Mouse (Mus musculus) lung, postnatal 0 days (tissue): ENCODE results near the gene Tle6. TPM values are rescaled to one million over a fixed set of nuclear protein-coding genes. Genes with fewer than 3 reads are reported as not detected.

ENCODE experiments used
- ATAC-seq: fragments of 200-750 bp; cut with Nextera tagmentation; 2 replicates; pipeline ENCODE4 v1.8.0; 2017; ENCODE audit warnings: moderate library complexity
- DNase-seq: peaks from one replicate; pipeline ENCODE4 v3.0.0-alpha.2; 2016; ENCODE audit warnings: low spot score
- H3K27ac ChIP-seq: fragments of 300-500 bp; sonication (generic); 2 replicates; pipeline ENCODE4 v1.5.1; 2014; ENCODE audit warnings: antibody characterized with exemption, mild to moderate bottlenecking, low read length, mixed read lengths
- H3K27me3 ChIP-seq: fragments of 300-500 bp; sonication (generic); replicated peaks from 2 replicates; pipeline ENCODE4 v1.6.1; 2014; ENCODE audit warnings: low read length, mixed read lengths; ENCODE audit not compliant: insufficient read depth
- H3K36me3 ChIP-seq: fragments of 300-500 bp; sonication (generic); 2 replicates; pipeline ENCODE4 v1.6.1; 2014; ENCODE audit warnings: low read length, mixed read lengths; ENCODE audit not compliant: insufficient read depth
- H3K4me1 ChIP-seq: fragments of 300-500 bp; sonication (generic); 2 replicates; pipeline ENCODE4 v1.6.1; 2014; ENCODE audit warnings: antibody characterized with exemption, low read depth, low read length, mixed read lengths; ENCODE audit not compliant: insufficient read depth
- H3K4me2 ChIP-seq: fragments of 300-500 bp; sonication (generic); replicated peaks from 2 replicates; pipeline ENCODE4 v1.6.1; 2014; ENCODE audit warnings: low read depth, mild to moderate bottlenecking, low read length, moderate library complexity, mixed read lengths
- H3K4me3 ChIP-seq: fragments of 300-500 bp; sonication (generic); 2 replicates; pipeline ENCODE4 v1.5.1; 2014; ENCODE audit warnings: low read depth, low read length
- H3K9ac ChIP-seq: fragments of 300-500 bp; sonication (generic); replicated peaks from 2 replicates; pipeline ENCODE4 v1.6.1; 2014; ENCODE audit warnings: low read depth, mild to moderate bottlenecking
- H3K9me3 ChIP-seq: fragments of 300-500 bp; sonication (generic); 2 replicates; pipeline ENCODE4 v1.6.1; 2016; ENCODE audit warnings: low read length, mixed read lengths
- CTCF ChIP-seq: IDR thresholded peaks from 2 replicates; pipeline ENCODE4 v1.5.1; 2016; ENCODE audit warnings: antibody characterized with exemption, mild to moderate bottlenecking
- EP300 ChIP-seq: IDR thresholded peaks from 2 replicates; pipeline ENCODE4 v1.6.1; 2016; ENCODE audit warnings: antibody characterized with exemption, mild to moderate bottlenecking, control low read depth
- WGBS: fragments of 180-500 bp; shearing (Covaris S2); extraction: QIAGEN DNeasy Blood & Tissue Kit; methylation state at CpG from one replicate; pipeline ENCODE4 v1.1.7; 2014; 5-methylcytosine and 5-hydroxymethylcytosine counted together
- polyA plus RNA-seq: library from polyadenylated mRNA; unstranded; fragments of >200 nt; fragmentation: Nextera tagmentation; extraction: Ambion mirVana; gene quantifications from 2 replicates; pipeline ENCODE4 v1.2.1, GENCODE M21; 2015

Gene Tle6
- polyA plus RNA-seq, 1 experiment from 2014 or later, result 12.8 TPM

GRCm38 (mm10) chr10:81570238-81570800, 30.6 kb downstream of the Tle6 start:
- no peak overlapping the region for H3K9ac ChIP-seq
- peaks cover 25% of the 10 kb centered on the region for H3K4me1 ChIP-seq
- no peaks in the 10 kb centered on the region for H3K9me3 ChIP-seq
- H3K4me3 ChIP-seq, result peak overlapping the region; percentile 47
- TF ChIP-seq EP300, result no peak
- no peak for TF ChIP-seq CTCF
- H3K4me2 ChIP-seq, result peak overlapping the region; percentile 72
- 2% methylated on average over 10 of the region's 11 CpGs for WGBS
- DNase-seq (peak; percentile 15), ATAC-seq (no peak)
- H3K27me3 ChIP-seq, result no peaks in the 10 kb centered on the region
- no peaks in the 10 kb centered on the region for H3K36me3 ChIP-seq
- peak overlapping the region; percentile 75 for H3K27ac ChIP-seq

GRCm38 (mm10) chr10:81569507-81570237, 31.2 kb downstream of the Tle6 start:
- no peak for ATAC-seq
- H3K4me2 ChIP-seq, result no peak overlapping the region
- no peaks in the 10 kb centered on the region for H3K9me3 ChIP-seq
- TF ChIP-seq CTCF, result no peak
- no peak for TF ChIP-seq EP300
- H3K36me3 ChIP-seq, result no peaks in the 10 kb centered on the region
- 65% methylated on average over 9 of the region's 9 CpGs for WGBS
- no peak overlapping the region for H3K27ac ChIP-seq
- no peaks in the 10 kb centered on the region for H3K27me3 ChIP-seq
- peak; percentile 3 for DNase-seq
- peaks cover 23% of the 10 kb centered on the region for H3K4me1 ChIP-seq
- no peak overlapping the region for H3K4me3 ChIP-seq
- H3K9ac ChIP-seq, result no peak overlapping the region

GRCm38 (mm10) chr10:81568381-81569191, 32.3 kb downstream of the Tle6 start:
- no peak for TF ChIP-seq CTCF
- no peak for TF ChIP-seq EP300
- no peaks in the 10 kb centered on the region for H3K36me3 ChIP-seq
- peaks cover 29% of the 10 kb centered on the region for H3K4me1 ChIP-seq
- no peak overlapping the region for H3K9ac ChIP-seq
- peak overlapping the region; percentile 1; the same call in 1 of the 2 replicates for H3K27ac ChIP-seq
- peak; percentile 64 for DNase-seq
- no peak overlapping the region for H3K4me3 ChIP-seq
- no peaks in the 10 kb centered on the region for H3K9me3 ChIP-seq
- H3K27me3 ChIP-seq, result no peaks in the 10 kb centered on the region
- no peak overlapping the region for H3K4me2 ChIP-seq
- ATAC-seq, result 0 out of 2 replicates have a peak, but pooled peaks have one; percentile 6
- 11% methylated on average over 14 of the region's 16 CpGs for WGBS

GRCm38 (mm10) chr10:81565257-81566228, 35.3 kb downstream of the Tle6 start:
- DNase-seq (no peak), ATAC-seq (no peak)
- Histone ChIP-seq H3K27ac (no peak overlapping the region), H3K9me3 (no peaks in the 10 kb centered on the region), H3K9ac (no peak overlapping the region), H3K27me3 (no peaks in the 10 kb centered on the region), H3K4me1 (peaks cover 34% of the 10 kb centered on the region; the same call in 1 of the 2 replicates), H3K36me3 (no peaks in the 10 kb centered on the region), H3K4me2 (no peak overlapping the region), H3K4me3 (no peak overlapping the region)
- no peak for TF ChIP-seq CTCF
- no peak for TF ChIP-seq EP300
- WGBS, result 50% methylated on average over 18 of the region's 20 CpGs

GRCm38 (mm10) chr10:81564734-81565133, 36.1 kb downstream of the Tle6 start:
- Histone ChIP-seq H3K9me3 (no peaks in the 10 kb centered on the region), H3K9ac (no peak overlapping the region), H3K4me3 (no peak overlapping the region), H3K4me1 (peaks cover 31% of the 10 kb centered on the region; the same call in 1 of the 2 replicates), H3K36me3 (no peaks in the 10 kb centered on the region), H3K4me2 (no peak overlapping the region), H3K27me3 (no peaks in the 10 kb centered on the region), H3K27ac (no peak overlapping the region)
- ATAC-seq, result no peak
- 39% methylated on average over 10 of the region's 10 CpGs for WGBS
- TF ChIP-seq CTCF, result peak; percentile 81
- no peak for TF ChIP-seq EP300
- peak; percentile 65 for DNase-seq
